Mouse (Mus musculus) lung, adult 18-20 months (tissue): Measurements from ENCODE around the gene Hspa12a.
"Not testable (repeated sequence)": the region's sequence is repeated elsewhere in the genome, so short reads cannot be mapped to it uniquely, and the experiment has no call there.

ENCODE experiments used
- DNase-seq, 2 experiments: peaks; one replicate each; pipeline ENCODE4 v3.0.0; 2022; ENCODE audit warnings: mixed read lengths in 2 of 2

Gene Hspa12a

DNA sequence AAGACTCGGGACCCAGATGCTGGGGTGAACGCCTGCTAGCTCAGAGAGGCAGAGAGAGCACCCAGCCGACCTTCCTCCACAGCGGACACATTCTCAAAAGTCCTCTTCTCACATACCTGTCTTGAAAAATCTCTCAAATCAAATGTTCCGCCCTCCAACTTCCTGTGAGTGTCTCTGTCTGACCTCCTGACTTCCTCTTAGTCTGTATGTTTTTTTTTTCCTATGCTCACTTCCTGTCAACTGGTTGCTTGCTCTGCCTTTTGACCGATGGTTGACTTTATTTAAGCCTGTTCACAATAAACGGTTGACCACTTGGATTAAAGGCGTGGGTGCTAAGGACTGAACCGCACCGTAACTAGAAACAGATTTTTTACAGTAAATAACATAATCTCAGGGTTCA, 35.4 kb downstream of the Hspa12a start:
- DNase-seq = no peak

DNA sequence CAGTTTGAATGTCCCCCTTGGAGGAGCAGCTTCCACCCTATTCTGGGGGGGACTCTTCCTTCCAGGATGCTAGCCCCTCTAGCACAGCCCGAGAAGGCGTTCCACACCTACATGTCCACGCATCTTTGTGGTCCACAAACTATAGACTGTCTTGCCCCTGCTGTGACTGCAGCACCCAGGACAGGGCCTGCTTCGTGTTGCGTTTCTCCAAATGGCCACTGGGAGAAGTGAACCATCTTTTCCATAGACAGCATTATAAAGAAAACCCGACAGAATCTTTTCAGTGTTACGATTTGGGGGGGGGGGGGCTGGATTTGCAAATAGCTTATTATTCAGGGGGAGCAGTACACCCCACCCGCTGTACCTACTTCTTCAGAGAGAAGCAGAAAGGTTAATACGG, 36.8 kb downstream of the Hspa12a start:
- no peak for DNase-seq

DNA sequence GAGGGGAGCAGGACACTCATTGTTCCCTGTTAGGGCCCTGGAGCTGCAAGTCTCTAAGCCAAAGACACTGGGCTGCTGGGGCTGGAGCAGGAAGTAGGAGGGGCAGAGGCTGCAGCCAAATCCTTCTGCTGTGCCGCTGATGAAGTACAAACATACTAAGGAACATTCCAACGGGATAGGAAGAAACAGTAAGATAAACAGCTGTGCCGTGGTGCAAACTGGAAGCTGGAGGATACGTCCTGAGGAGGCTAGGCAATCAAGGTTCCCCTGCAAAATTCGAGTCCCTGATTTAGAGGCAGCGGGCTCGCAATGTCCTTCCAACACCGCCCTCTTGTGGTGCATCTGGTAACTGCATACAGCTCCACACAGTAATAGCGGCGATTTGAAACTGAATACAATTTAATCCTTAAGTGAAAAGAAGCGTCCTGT, 39.5 kb downstream of the Hspa12a start:
- DNase-seq = peak; percentile 79 to 81

DNA sequence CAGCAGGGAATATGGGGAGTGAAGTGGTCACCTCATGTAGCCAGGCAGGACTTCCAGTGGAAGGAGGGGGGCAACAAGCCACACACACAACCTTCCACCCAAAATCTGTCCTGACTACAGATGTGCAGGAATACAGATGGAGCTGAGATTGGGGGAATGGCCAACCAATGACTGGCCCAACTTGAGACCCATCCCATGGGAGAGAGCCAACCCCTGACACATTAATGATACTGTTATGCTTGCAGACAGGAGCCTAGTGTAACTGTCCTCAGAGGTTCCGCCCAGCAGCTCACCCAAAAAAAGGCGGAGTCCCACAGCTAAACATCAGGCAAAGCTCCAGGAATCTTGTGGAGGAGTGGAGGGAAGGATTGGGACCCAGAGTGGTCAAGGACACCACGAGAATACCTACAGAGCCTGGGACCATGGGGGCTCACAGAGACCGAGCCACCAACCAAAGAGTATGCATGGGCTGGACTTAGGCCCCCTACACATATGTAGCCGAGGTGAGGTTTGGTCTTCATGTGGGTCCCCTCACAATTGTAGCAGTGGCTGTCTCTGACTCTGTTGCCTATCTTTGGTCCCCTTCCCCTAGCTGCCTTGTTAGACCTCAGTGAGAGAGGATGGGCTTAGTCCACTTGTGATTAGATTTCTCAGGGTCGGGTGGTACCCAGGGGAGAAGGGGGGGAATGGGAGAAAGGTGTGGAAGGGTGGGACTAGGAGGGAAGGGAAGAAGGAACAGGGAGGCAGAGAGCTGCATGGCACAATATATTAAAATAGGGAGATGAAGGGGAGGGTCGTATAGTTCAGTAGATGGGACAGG, 40.2 kb downstream of the Hspa12a start:
- no peak for DNase-seq

DNA sequence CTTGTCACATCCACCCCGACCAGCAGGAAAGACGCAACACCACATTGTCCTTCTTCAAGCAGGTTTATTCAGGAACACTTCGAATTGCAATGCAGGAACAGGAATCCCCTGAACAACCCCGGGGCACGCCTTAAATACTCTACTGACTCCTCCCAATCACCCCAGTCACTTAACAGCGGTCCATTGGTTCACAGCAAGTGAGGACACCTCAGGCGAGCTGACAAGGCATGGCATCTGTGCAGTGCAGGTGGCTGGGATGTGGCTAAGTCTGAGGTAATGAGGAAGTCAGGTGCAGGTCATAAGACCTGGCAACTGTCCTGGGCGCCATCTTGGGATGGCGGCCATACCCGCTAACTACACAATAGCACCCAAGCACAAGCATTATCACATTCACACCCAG, 43.0 kb downstream of the Hspa12a start:
- DNase-seq = not testable (repeated sequence)

DNA sequence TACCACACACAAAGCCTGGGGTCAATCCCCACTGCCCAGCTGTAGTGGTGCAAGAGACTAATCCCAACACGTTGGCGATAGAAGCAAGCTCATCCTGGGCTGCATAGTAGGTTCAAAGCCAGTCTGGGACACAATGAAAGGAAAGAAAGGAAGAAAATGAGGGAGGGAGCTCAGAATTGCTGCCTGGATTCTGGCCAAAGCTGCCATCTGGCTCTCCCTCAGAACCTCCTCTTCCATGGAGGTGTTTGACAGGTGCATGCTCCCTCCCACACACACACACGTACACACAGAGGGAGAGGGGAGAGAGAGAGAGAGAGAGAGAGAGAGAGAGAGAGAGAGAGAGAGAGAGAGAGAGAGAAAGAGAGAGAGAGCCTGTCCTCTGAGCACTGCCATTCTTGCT, 47.2 kb downstream of the Hspa12a start:
- DNase-seq = no peak

DNA sequence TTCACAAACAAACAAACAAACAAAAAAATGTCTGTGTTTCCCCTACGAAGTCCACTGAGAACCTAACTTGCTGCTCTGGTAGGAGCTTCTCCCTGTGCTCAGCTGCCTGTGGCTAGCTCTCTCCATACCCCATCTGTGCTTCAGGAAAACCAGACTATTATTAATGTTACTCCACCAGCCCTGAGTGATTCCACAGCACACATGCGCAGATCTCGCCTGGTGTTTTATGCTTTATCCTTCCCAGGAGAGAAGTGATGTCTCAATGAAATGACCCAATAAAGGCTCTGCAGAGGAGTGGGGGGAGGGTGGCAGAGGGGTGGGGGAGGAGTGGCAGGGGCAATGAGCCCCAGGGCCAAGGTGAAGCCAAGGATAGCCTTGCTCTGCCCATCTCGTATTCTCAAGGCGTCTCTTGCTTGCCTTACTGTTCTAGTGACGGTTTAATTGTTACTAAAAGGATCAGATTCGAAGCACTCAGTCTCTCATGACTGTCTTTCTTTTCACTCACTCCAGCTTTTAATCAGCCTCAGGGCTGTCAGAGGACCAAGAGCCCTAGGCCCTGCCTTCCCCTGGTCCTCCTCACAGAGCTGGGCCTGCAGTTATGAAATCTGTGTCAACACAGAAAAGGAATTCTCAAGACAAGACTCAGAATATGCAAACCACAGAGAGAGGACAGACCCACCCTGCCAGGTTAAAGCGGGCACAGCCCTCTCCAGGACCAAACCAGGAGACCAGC, 54.0 kb downstream of the Hspa12a start:
- no peak for DNase-seq

DNA sequence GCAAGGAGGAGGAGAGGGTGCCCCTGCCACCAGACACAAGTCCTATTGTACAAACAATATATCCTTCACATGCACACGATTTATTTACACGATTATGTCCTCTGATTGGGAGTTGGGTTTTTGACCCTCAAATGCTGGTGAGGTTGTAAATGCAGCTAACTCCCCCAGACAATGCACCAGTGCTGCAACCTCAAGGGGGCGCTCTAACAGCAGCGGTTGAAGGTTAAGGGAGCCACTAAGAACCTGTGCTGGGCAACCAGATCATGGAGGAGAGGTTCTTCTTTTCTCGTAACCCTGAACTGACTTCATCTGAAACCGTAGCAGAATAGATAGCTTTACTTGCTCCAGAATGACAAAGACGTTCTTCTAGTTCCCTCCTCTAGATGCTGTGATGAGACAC, 57.0 kb downstream of the Hspa12a start:
- no peak for DNase-seq

DNA sequence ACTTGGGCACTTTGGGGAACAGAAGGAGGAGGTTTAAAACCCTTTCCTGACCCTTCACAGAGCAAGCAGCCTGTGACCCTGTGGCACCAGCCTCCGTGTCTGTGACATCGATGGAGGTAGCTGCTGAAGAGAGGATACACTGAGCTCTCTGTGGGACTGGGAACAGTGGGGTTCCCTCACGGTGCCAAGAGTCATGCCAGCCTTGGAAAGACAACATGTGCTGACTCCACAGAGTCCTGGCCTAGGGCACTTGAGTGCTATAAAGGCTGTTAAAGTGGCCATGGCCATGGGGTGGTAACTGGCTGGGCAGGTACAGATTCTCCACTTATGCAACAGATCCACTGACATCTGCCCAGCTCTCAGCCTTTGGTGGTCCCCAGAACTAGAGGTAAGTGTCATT, 60.0 kb downstream of the Hspa12a start:
- no peak for DNase-seq

DNA sequence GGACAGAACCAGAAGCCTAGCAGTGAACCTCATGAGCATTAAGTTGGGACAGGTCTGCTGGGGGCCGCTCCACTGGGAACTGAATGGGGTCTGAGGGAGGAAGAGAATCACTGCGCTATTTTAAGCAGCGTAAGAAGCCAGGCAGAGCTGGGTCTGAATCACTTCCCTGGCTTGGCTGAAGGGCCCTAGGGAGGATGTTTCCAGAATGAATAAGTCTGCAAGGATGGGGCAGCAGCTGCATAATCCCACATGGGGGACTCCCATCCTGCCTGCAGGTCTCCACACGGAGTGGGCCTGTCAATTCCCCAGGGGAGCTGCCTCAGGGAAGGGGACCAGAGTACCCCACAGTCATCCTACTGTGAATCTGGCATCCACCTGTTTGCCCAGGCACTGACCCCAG, 61.1 kb downstream of the Hspa12a start:
- DNase-seq = no peak

DNA sequence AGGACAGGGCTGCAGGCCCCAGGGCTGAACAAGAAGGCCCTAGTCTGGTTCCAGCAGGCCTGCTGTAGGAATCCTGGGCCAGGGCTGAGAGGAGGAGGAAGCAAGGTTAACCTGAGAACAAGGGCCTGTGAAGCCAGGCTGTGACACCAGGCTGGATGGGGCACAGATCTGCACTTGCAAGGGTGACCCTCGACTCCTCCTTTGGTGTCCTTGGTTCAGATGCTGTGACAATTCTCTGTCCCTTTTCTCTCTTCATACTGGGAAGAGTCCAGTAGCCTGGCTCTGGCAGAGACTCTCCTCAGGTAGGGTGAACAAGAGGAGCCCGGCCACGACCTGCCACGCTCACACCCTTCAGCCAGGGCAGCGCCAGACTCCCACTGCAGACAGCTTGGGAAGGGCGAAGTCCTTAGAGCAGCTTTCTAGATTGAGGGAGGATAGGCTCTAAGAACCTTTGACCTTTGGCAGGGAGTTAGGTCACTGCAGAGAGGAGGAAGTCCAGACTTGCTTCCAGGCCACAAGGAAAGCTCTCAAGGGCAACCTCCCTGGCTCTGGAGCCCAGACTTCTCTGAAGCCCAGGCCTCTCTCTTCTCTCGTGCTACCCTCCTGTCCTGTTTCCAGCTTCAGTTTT, 64.0 kb downstream of the Hspa12a start:
- DNase-seq = no peak

DNA sequence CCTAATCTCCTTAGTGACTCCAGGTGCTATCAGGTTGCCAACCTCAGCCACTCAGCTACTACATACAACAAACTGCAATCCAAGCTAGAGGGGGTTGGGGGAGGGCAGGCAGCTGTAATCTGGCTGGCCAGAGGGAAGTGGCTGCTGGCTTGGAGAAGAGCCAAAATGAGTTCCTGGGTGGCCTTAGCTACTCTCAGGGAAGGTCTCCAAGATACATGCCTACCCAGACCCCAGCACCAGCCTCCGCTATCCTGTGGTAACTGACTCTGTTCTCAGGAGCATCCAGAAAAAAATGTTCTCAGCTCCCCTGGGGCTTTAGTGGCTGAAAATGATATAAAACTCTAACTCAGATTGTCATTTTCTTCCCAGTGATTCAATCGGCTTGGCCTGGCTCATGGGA, 64.9 kb downstream of the Hspa12a start:
- DNase-seq = peak; percentile 45 to 56

DNA sequence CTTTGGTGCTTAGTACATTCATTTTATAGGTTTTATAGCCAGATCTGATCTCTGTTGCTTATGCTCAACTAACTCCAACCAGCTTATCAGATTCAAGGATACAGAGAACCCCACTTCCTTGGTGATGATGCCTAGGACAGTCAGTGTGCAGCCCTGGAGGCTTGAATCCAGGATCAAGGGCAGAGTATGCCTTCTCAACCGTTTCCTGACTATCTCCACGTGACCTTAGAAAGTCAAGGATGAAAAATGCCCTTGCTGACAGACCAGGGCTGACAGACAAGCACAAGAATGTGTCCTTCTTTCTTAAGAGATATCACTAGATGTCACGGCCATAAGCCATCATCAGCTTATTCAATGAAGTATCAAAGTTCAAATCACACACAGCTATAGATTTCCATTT, 69.9 kb downstream of the Hspa12a start:
- DNase-seq = no peak

DNA sequence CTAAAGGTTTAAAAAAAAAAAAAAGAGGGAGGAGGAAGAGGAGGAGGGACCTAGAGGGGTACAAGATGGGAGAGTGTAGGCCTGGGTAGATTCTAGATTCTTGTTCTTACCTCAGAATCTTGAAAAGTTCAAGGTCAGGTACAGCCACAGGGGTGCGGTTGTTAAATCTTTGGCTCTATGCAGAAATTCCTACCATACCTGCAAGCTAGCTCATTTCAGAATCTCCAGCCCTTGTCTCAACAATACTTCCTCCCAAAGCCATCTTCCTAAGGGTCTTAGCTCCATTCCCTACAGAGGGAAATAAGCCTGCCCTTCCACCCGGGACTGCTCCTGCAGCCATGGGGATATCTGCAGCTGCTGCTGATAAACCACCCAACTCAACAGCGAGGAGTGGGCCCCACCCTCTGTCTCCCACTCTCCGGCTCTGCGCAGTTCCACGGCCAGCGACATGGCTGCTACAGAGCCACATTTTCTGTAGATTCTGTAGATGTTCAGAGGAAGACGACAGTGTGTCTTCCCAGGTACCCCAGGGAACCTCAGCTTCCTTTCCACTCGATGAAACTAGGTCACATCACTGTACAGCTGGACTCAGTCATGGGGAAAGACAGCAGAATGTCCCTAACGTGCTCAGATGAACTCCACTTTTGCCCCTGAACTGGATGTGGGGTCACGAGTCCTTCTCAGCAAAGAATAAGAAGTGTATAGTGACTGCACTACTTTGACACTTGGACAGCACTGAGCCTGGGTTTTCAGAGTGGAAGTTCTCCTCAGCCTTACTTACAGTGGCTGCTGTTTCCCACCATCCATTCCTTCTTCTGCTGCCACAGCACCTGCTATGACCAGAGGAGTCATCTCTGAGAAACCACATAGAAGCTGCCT, 70.8 kb downstream of the Hspa12a start:
- DNase-seq = no peak

DNA sequence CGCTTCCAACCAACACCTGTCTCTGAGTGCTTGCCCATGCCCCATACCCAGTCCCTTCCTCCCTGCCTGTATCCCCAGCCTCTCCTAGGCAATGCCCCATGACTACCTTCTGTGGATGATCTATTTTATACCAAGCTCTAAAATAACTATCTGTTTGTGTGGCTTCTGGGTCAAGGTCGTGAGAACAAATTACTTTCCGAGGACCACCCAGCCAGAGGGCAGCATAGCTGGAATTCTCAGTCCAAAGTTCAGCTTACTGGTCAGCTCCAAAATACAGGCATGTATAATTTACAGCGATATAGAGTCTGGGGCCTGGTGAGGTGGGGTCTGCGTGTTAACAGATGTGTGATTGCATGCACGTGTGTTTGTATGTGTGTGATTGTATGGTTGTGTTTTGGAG, 71.6 kb downstream of the Hspa12a start:
- no peak for DNase-seq

DNA sequence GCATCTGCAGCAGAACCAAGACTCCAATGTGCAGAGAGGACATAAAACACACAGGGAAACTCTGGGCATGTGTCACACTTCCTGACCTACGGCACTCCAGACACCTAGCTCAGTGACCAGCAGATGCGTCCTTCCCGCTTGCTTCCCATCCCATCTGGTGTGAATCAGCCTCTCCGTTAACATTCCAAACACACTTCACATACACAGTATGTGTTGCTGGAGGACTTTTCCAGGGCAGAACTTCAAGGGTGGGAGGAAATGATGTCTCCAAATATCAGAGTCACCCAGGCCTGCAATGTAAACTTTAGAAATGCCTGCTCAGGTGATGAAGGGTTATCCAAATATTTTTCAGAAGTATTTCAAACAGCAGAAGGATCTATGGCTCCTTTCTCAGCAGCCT, 76.8 kb downstream of the Hspa12a start:
- no peak for DNase-seq

DNA sequence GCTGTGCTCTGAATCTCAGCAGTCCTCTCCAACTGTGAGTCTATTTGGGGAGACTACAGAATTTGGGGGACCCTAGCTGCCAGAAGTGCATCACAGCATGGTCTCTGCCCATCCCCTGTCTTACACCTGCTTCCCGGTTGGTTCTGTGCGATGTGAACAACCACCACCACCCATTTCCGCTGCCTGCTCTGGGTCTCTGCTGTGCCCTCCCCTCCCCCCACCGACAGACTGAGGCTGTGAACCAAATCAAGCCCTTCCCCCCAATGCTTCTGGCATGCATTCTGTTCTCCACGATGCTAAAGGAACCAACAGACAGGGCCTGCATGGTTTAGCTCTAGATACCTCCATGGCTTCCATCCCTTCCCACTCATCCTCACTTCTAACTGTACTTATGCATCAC, 78.2 kb downstream of the Hspa12a start:
- DNase-seq = no peak

DNA sequence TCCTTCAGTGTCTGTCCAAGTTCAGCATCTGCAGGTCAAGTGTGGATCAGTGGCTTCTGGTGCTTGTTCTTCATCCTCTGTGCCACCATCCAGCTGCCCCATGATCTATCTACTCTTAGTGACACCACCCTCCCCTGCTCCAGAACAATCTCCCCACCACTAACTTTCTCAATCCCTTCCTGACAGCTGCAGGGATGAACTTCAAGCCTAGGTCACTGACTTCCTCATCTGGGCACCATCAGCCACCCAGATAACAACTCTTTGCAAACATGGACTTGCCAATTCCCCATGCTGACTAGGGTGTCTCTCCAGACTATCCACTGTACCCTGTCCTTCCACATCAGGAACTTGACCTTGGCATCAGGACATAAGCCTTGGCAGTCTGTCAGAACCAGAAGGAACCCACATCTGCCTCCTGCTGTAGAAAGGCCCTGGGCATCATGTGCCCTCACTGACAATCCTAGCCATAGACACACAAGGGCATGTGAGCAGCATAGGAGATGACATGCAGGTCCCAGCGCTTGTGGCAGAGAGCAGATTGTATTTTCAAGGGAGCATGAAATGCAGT, 79.4 kb downstream of the Hspa12a start:
- DNase-seq = no peak

DNA sequence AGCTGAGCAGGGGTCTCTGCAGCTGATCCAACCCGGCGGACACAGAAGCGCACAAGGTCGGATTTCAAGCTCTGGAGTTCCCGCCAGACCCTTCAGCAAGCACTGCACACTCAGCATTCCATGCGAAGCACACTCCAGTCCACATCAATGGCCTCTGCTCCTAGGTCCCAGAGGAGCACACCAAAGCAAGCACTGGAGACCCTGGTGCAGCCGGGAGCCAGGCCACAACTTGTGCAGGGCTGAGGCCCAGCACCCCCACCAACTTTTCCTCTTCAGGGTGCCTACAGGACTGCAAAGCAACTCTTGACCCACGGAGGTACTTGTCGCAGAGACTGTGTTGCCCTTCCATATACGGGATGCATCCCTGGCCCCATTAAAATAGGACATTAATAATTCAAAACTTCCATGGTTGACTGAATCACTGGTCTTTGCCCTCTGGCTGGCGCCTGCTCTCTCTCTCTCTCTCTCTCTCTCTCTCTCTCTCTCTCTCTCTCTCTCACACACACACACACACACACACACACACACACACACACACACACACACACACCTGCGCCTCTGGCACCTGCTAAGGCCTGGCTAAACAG, 82.2 kb downstream of the Hspa12a start:
- no peak for DNase-seq

DNA sequence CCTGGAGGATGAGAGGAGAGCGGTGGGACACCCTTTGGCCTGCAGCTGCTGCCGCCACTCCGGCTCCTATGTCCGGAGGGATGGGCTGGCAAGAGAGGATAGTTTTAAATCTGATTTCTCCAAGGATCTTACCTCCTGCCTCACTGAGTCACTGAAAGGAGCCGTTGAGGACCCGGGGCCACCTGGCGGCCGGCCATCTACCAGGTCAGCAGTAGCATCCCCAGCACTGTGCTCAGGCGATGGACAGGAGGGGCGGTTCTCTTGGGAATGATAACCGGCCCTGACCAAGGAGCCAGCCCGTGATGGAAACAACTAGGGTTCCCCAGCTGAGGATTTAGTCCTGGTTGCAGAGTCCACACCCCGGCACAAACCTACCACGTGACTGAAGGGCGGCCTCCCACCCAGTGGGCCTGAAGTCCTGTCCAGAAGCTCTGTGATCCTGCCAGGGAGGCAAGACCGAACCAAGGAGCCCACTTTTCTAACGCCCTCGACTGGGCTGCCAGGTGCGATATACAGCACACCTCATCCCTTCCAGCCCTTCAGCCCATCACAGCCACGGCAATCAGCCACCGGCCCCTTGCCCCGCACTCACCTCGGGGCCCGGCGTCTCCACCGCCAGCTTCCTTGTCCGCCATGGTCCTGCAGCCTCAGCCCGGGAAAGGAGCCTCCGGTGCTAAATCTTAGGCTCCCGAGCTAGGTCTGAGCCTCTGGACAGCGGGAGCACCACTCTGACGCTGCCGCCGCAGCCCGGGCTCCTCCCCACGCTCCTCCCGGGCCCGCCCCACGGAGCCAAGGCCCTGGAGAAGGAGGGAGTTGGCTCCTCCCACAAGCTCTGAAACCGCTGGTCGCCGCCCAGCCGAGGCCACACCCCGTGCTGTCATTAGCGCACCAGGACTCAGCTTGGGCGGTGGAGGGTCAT, 82.9 kb downstream of the Hspa12a start:
- peak; percentile 89 to 93 for DNase-seq

DNA sequence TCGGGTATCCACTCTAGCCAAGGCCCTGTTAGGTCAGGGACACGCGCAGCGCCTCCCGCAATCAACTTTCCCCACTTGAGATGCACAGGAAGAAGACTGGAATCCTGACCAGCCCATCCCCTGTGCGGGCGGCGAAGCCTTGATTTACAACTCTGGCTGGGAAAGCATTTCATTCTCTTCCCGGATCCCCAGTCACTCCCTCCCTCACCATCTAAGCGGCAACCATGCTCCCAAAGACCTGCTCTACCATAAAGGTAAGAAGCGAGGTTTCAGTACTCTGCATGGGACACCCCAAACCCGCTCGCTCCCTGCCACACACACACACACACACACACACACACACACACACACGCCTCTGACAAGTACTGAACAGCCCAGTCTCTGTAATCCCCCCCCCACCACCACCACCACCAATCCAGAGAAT, 83.6 kb downstream of the Hspa12a start:
- no peak for DNase-seq
